Mouse (Mus musculus): ENCODE results near the gene Lrrc4c. TPM values are rescaled to one million over a fixed set of nuclear protein-coding genes. Genes with fewer than 3 reads are reported as not detected.

The Lrrc4c gene
- total and polyA plus RNA-seq, 3 experiments = not detected

DNA sequence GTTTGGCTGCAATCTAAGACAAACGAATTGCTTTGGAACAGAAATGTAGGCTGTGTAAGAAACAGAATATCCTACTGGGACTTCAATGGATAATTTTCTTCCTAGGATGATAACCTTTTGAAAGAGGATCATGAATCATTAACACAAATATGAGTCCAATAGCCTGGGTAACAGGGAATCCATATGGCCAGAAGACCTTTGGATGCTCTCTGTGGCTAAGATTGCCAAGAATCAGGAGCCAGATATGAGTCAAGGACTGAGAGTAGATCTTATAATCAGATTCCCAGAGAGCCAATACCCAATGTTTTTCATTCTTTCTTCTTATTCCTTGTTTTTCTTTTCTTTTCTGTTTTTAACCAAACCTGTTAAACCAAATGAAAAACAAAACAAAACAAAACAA lies 93.2 kb downstream of the Lrrc4c start:
- Histone ChIP-seq H3K79me2 (replicated peaks; ENCODE audit: control insufficient read depth, extremely low read depth, insufficient read depth, poor library complexity, severe bottlenecking) (no peaks in the 10 kb centered on the region), H3K36me3 (replicated peaks in 1 of 2; ENCODE audit: control insufficient read depth in 1 of 2, insufficient read depth in 1 of 2, low read length in 1 of 2) (no peaks in the 10 kb centered on the region), H3K4me3 (replicated peaks in 1 of 3; ENCODE audit: low read depth in 2 of 3, low read length in 2 of 3, poor library complexity in 1 of 3) (no peak overlapping the region), H3K27me3 (replicated peaks) (no peaks in the 10 kb centered on the region), H3K9ac (ENCODE audit: insufficient read depth, low read depth) (no peak overlapping the region), H3K27ac (ENCODE audit: insufficient read depth, low read depth) (no peak overlapping the region), H3K4me1 (ENCODE audit: control insufficient read depth in 1 of 2, insufficient read depth in 2 of 2) (no peaks in the 10 kb centered on the region), H3K4me2 (ENCODE audit: insufficient read depth, low read depth, poor library complexity, severe bottlenecking) (no peak overlapping the region), H3K9me3 (replicated peaks; ENCODE audit: low read length) (peaks cover 8% of the 10 kb centered on the region)
- in situ Hi-C loops (cut with MboI; ENCODE audit: low pct_ligation_motif_present, low pct_unique_long_range_greater_than_20kb, low sequenced_read_pairs) (no loop called here), dilution Hi-C loops (cut with MboI; ENCODE audit: extremely low pct_ligation_motif_present, extremely low pct_unique_long_range_greater_than_20kb, low sequenced_read_pairs) (no loop called here)
- DNase-seq (ENCODE audit: extremely low read depth) = no peak
- no peak for TF ChIP-seq USF1 (IDR thresholded peaks at IDR 0.05; ENCODE audit: low read depth, low read length)
- TF ChIP-seq ZNF384 (IDR thresholded peaks at IDR 0.05; ENCODE audit: low read depth, low read length) = no peak
- no peak for TF ChIP-seq NRF1 (IDR thresholded peaks at IDR 0.05; ENCODE audit: low read depth, low read length)
- TF ChIP-seq UBTF (IDR thresholded peaks at IDR 0.05; ENCODE audit: low read depth, low read length) = no peak
- no peak for TF ChIP-seq POLR2A (IDR thresholded peaks at IDR 0.05; ENCODE audit: low read depth, low read length)
- TF ChIP-seq PAX5 (IDR thresholded peaks at IDR 0.05; ENCODE audit: low read length) = no peak
- TF ChIP-seq SMC3 (IDR thresholded peaks at IDR 0.05; ENCODE audit: low read depth, low read length) = no peak
- TF ChIP-seq ZKSCAN1 (IDR thresholded peaks at IDR 0.05; ENCODE audit: borderline replicate concordance, low read depth, low read length) = no peak
- no peak for TF ChIP-seq HCFC1 (IDR thresholded peaks at IDR 0.05; ENCODE audit: low read depth, low read length)
- TF ChIP-seq IRF4 (IDR thresholded peaks at IDR 0.05; ENCODE audit: low read depth, low read length) = no peak
- TF ChIP-seq TBP (conservative IDR thresholded peaks at IDR 0.05; ENCODE audit: low read depth, low read length) = no peak
- TF ChIP-seq MAFK (IDR thresholded peaks at IDR 0.05; ENCODE audit: insufficient replicate concordance, low read length) = no peak
- no peak for TF ChIP-seq ZC3H11A (IDR thresholded peaks at IDR 0.05; ENCODE audit: low read depth, low read length)
- TF ChIP-seq RAD21 (IDR thresholded peaks at IDR 0.05; ENCODE audit: low read depth, low read length) = no peak

DNA sequence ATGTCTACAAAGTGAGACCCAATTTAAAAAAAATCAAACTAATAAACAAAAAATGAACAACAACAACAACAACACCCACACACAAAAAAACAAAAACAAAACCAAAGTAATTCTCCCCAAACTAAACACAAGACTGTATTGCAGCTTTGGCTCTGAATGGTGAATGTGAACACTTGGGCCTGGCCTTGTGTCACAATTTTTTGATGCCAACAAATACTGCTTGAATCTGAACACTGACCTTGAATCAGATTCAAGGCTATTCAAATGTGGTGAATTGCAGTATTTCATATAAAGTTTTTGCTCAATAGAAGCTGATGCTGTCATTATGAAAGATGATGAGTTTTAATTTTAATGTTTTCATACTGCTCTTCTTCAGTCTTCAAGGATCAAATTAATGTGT lies 143.6 kb downstream of the Lrrc4c start:
- dilution Hi-C loops (cut with MboI; ENCODE audit: extremely low pct_ligation_motif_present, extremely low pct_unique_long_range_greater_than_20kb, low sequenced_read_pairs) (no loop called here), in situ Hi-C loops (cut with MboI; ENCODE audit: low pct_ligation_motif_present, low pct_unique_long_range_greater_than_20kb, low sequenced_read_pairs) (no loop called here)
- H3K36me3 ChIP-seq (replicated peaks in 1 of 2; ENCODE audit: control insufficient read depth in 1 of 2, insufficient read depth in 1 of 2, low read length in 1 of 2) = no peaks in the 10 kb centered on the region
- H3K4me2 ChIP-seq (ENCODE audit: insufficient read depth, low read depth, poor library complexity, severe bottlenecking) = no peak overlapping the region
- H3K4me1 ChIP-seq (ENCODE audit: control insufficient read depth in 1 of 2, insufficient read depth in 2 of 2) = no peaks in the 10 kb centered on the region
- H3K9me3 ChIP-seq (replicated peaks; ENCODE audit: low read length) = peaks cover 40% of the 10 kb centered on the region
- DNase-seq (ENCODE audit: extremely low read depth) = no peak
- no peak for TF ChIP-seq RCOR1 (conservative IDR thresholded peaks at IDR 0.05; ENCODE audit: low read depth, low read length)
- no peak overlapping the region for H3K27ac ChIP-seq (ENCODE audit: insufficient read depth, low read depth)
- H3K27me3 ChIP-seq (replicated peaks) = no peaks in the 10 kb centered on the region
- no peaks in the 10 kb centered on the region for H3K79me2 ChIP-seq (replicated peaks; ENCODE audit: control insufficient read depth, extremely low read depth, insufficient read depth, poor library complexity, severe bottlenecking)
- H3K4me3 ChIP-seq (replicated peaks in 1 of 3; ENCODE audit: low read depth in 2 of 3, low read length in 2 of 3, poor library complexity in 1 of 3) = no peak overlapping the region
- H3K9ac ChIP-seq (ENCODE audit: insufficient read depth, low read depth) = no peak overlapping the region

DNA sequence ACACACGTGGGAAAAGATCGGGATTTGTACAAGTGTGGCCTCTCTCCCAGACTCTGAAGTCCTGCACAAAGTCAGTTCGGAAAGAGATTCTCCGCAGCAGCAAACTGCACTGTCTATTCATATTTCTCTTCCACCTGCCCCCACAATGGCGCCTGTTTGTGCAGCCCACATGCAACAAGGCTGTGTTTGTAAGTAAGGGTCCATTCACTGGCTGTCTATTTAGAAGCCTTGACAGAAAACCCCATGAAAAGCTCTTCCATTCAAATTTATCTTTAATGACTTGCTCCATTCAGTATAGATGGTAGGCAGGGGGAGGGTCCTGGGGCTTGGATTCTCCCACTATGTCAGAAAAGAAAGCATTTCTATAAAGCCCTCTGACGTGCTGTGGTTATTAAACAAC lies 157.7 kb downstream of the Lrrc4c start:
- DNase-seq (ENCODE audit: extremely low read depth) = no peak
- H3K4me2 ChIP-seq (ENCODE audit: insufficient read depth, low read depth, poor library complexity, severe bottlenecking) = no peak overlapping the region
- no peak overlapping the region for H3K4me3 ChIP-seq (replicated peaks in 1 of 3; ENCODE audit: low read depth in 2 of 3, low read length in 2 of 3, poor library complexity in 1 of 3)
- H3K27ac ChIP-seq (ENCODE audit: insufficient read depth, low read depth) = no peak overlapping the region
- no peaks in the 10 kb centered on the region for H3K79me2 ChIP-seq (replicated peaks; ENCODE audit: control insufficient read depth, extremely low read depth, insufficient read depth, poor library complexity, severe bottlenecking)
- in situ Hi-C loops (cut with MboI; ENCODE audit: low pct_ligation_motif_present, low pct_unique_long_range_greater_than_20kb, low sequenced_read_pairs) (no loop called here), dilution Hi-C loops (cut with MboI; ENCODE audit: extremely low pct_ligation_motif_present, extremely low pct_unique_long_range_greater_than_20kb, low sequenced_read_pairs) (no loop called here)
- no peaks in the 10 kb centered on the region for H3K36me3 ChIP-seq (replicated peaks in 1 of 2; ENCODE audit: control insufficient read depth in 1 of 2, insufficient read depth in 1 of 2, low read length in 1 of 2)
- TF ChIP-seq JUND (conservative IDR thresholded peaks at IDR 0.05; ENCODE audit: low read depth, low read length) (no peak), IRF4 (IDR thresholded peaks at IDR 0.05; ENCODE audit: low read depth, low read length) (no peak), MYC (IDR thresholded peaks at IDR 0.05; ENCODE audit: low read depth, low read length) (no peak), TBP (conservative IDR thresholded peaks at IDR 0.05; ENCODE audit: low read depth, low read length) (no peak), POLR2AphosphoS2 (IDR thresholded peaks at IDR 0.05; ENCODE audit: low read depth, low read length) (no peak), CHD2 (IDR thresholded peaks at IDR 0.05; ENCODE audit: low read length) (no peak), USF2 (conservative IDR thresholded peaks at IDR 0.05; ENCODE audit: low read depth, low read length) (no peak), PAX5 (IDR thresholded peaks at IDR 0.05; ENCODE audit: low read length) (no peak), ZKSCAN1 (IDR thresholded peaks at IDR 0.05; ENCODE audit: borderline replicate concordance, low read depth, low read length) (no peak), MAFK (IDR thresholded peaks at IDR 0.05; ENCODE audit: insufficient replicate concordance, low read length) (no peak), ELF1 (IDR thresholded peaks at IDR 0.05; ENCODE audit: low read depth, low read length) (no peak), USF1 (IDR thresholded peaks at IDR 0.05; ENCODE audit: low read depth, low read length) (no peak), MEF2A (IDR thresholded peaks at IDR 0.05; ENCODE audit: borderline replicate concordance, low read depth, low read length) (no peak)
- H3K9ac ChIP-seq (ENCODE audit: insufficient read depth, low read depth) = no peak overlapping the region
- peaks cover 18% of the 10 kb centered on the region for H3K9me3 ChIP-seq (replicated peaks; ENCODE audit: low read length)
- no peaks in the 10 kb centered on the region for H3K27me3 ChIP-seq (replicated peaks)
- H3K4me1 ChIP-seq (ENCODE audit: control insufficient read depth in 1 of 2, insufficient read depth in 2 of 2) = no peaks in the 10 kb centered on the region

All from CH12.LX (cell line).